Mouse (Mus musculus): ENCODE measurements around the gene Olfr898. TPM values are rescaled to one million over a fixed set of nuclear protein-coding genes. Genes with fewer than 3 reads are reported as not detected.

Olfr898 gene
- not detected in 2 replicates for polyA plus RNA-seq (2012; rRNA removed)

DNA sequence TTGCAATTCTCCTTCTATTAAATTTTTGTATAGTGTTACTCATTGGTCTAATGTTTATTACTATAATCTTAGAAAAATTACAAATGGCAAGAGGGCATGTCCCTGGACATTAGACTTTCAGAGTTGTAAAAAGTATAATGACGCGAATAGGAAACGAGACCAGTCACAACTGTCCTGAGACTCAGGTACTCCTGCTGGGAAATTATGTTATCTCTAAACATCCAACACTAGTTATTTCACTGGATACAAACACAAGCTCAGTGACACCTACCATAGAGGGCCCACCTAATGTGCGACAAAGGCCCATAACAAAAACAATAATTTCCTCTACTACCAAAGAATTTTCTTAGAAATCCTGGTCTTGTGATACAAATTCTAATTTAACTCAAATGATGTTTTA lies at the start of gene Olfr898:
Gene Olfr898, plus strand, starts transcription at position 301 of the 400 bp plus-strand sequence.
- no peak for DNase-seq (ENCODE audit: low spot score)

DNA sequence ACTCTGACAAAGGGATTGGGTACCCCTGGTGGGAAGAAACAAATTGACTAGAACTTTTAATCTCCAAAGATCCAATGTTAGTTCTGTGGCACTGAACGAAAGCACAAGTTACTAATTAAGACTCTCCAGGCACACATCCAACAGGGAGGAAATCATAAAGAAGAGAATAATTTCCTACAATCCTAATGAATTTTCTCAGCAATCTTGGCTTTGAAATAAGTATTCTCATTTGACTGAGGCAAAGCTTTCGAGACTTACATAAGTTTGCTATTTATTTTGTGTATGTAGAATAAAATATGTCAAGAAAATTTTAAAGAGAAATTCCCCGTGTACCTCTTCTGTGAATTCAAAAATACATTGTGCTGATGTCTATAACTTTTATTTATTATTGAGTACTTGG lies 19.5 kb upstream of the Olfr898 start, which contains the start of gene Olfr25:
Gene Olfr25, plus strand, starts transcription at position 301 of the 400 bp plus-strand sequence.
- no peak for DNase-seq (ENCODE audit: low spot score)

DNA sequence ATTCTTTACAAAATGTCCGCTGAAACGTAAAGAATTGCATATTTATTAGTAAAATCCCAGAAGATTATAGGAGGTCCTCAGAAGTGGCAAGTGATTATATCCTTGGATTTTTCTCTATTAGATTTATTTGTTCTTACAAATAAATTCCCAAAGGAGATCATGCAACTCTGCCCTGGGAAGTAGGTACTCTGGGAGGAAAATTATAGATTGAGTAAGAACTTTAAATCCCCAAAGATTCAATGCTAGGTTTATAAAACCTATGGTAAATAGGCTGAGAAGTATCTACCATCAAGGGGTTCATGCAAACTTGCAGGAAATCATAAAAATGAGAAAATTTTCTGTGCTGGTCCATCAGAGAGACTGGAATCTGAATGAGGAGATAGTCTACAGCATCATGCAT lies 18.4 kb downstream of the Olfr898 start, which contains the start of gene Olfr250:
Gene Olfr250, plus strand, starts transcription at position 301 of the 400 bp plus-strand sequence.
- DNase-seq (ENCODE audit: low spot score), result no peak

DNA sequence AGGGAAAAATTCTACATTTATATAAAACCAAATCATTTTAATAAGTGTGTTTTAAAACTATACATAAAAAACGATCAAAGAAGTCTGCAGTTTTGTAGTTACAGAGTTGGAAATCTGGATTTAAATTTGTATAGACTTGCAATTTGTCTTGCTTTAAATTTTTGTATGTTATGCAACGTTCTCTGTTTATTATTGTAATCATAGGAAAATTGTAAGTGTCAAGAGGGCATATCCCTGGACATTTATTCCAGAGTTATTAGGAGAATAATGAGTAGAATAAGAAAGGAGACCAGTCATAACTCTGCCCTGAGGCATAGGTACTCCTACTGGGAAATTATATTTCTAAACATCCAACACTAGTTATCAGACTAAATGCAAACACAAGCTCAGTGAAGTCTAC lies 28.6 kb downstream of the Olfr898 start, which contains the start of gene Olfr251:
Gene Olfr251, plus strand, starts transcription at position 301 of the 400 bp plus-strand sequence.
- no peak for DNase-seq (ENCODE audit: low spot score)

DNA sequence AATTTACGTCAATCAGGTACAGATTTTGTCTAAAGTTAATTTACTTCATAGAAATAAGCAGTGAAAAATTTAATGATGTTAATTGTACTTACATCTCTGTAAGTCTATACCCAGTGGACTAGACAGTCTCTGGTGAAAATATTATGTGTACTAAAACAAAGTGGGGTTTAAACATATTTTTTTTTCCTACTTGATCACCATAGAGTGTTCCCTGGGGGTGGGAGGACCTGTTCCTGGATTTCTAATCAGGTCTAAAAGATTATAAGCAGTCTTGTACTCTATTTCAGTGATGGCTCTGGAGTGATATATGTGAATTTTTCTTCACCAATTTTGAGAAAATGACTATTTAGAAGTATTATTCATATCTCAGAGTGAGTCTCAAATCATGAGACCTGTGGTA lies 53.2 kb downstream of the Olfr898 start, which contains the start of gene Olfr147:
Gene Olfr147, plus strand, starts transcription at position 301 of the 400 bp plus-strand sequence.
- no peak for DNase-seq (ENCODE audit: low spot score)

Other genes starting within 250 kb of the Olfr898 start
- not detected in 2 replicates for gene Olfr888, start 240.3 kb upstream of the Olfr898 start, polyA plus RNA-seq (2012; rRNA removed)
- not detected in 2 replicates for gene Olfr889, start 233.2 kb upstream of the Olfr898 start, polyA plus RNA-seq (2012; rRNA removed)
- gene Olfr890, start 205.9 kb upstream of the Olfr898 start, polyA plus RNA-seq (2012; rRNA removed), result not detected in 2 replicates
- not detected in 2 replicates for gene Olfr891, start 167.6 kb upstream of the Olfr898 start, polyA plus RNA-seq (2012; rRNA removed)
- 0.18 and 0.36 TPM in 2 replicates for gene Olfr893, start 140.0 kb upstream of the Olfr898 start, polyA plus RNA-seq (2012; rRNA removed)
- not detected in 2 replicates for gene Olfr894, start 130.4 kb upstream of the Olfr898 start, polyA plus RNA-seq (2012; rRNA removed)
- gene Olfr143, start 95.6 kb upstream of the Olfr898 start, polyA plus RNA-seq (2012; rRNA removed), result 0.12 and 0.19 TPM in 2 replicates
- gene Olfr895, start 80.6 kb upstream of the Olfr898 start, polyA plus RNA-seq (2012; rRNA removed), result 0.27 and 0.48 TPM in 2 replicates
- not detected in 2 replicates for gene Olfr896-ps1, start 57.3 kb upstream of the Olfr898 start, polyA plus RNA-seq (2012; rRNA removed)
- not detected in 2 replicates for gene Olfr25, start 19.4 kb upstream of the Olfr898 start, polyA plus RNA-seq (2012; rRNA removed)
- not detected in 2 replicates for gene Olfr250, start 18.5 kb downstream of the Olfr898 start, polyA plus RNA-seq (2012; rRNA removed)
- not detected in 2 replicates for gene Olfr251, start 28.7 kb downstream of the Olfr898 start, polyA plus RNA-seq (2012; rRNA removed)
- gene Olfr147, start 53.3 kb downstream of the Olfr898 start, polyA plus RNA-seq (2012; rRNA removed), result not detected in 2 replicates
- gene Olfr901, start 81.0 kb downstream of the Olfr898 start, polyA plus RNA-seq (2012; rRNA removed), result not detected in 2 replicates
- not detected in 2 replicates for gene Olfr902, start 99.2 kb downstream of the Olfr898 start, polyA plus RNA-seq (2012; rRNA removed)
- gene Olfr904, start 114.7 kb downstream of the Olfr898 start, polyA plus RNA-seq (2012; rRNA removed), result not detected in 2 replicates
- not detected in 2 replicates for gene Olfr905, start 122.7 kb downstream of the Olfr898 start, polyA plus RNA-seq (2012; rRNA removed)
- not detected in 2 replicates for gene Olfr906, start 138.7 kb downstream of the Olfr898 start, polyA plus RNA-seq (2012; rRNA removed)
- not detected in 2 replicates for gene Olfr907, start 147.4 kb downstream of the Olfr898 start, polyA plus RNA-seq (2012; rRNA removed)
- not detected in 2 replicates for gene Olfr911-ps1, start 173.2 kb downstream of the Olfr898 start, polyA plus RNA-seq (2012; rRNA removed)
- gene Olfr910, start 189.4 kb downstream of the Olfr898 start, polyA plus RNA-seq (2012; rRNA removed), result not detected in 2 replicates
- not detected in 2 replicates for gene Olfr912, start 231.8 kb downstream of the Olfr898 start, polyA plus RNA-seq (2012; rRNA removed)
- not detected in 2 replicates for gene Olfr913, start 244.3 kb downstream of the Olfr898 start, polyA plus RNA-seq (2012; rRNA removed)

Measured in urinary bladder, adult 2 months (tissue).